Mouse (Mus musculus) lung, adult 18-20 months (tissue): ENCODE data around the gene Atg5.
"Not testable (repeated sequence)": the region's sequence is repeated elsewhere in the genome, so short reads cannot be mapped to it uniquely, and the experiment has no call there.

Experiments
- DNase-seq, 2 experiments: peaks; one replicate each; pipeline ENCODE4 v3.0.0; 2022; ENCODE audit warnings: mixed read lengths in 2 of 2

Atg5 gene

GRCm38 (mm10) chr10:44316280-44317270 is 48.4 kb downstream of the Atg5 start:
- DNase-seq, result peak in 1 of 2 experiments; percentile 16

GRCm38 (mm10) chr10:44322166-44322565 is 54.0 kb downstream of the Atg5 start:
- no peak for DNase-seq

GRCm38 (mm10) chr10:44323070-44323775 is 55.1 kb downstream of the Atg5 start:
- DNase-seq, result no peak

GRCm38 (mm10) chr10:44323836-44324235 is 55.7 kb downstream of the Atg5 start:
- DNase-seq, result no peak

- DNase-seq, result peak; percentile 27 to 39
Observed at GRCm38 (mm10) chr10:44325551-44326500, 57.7 kb downstream of the Atg5 start.

GRCm38 (mm10) chr10:44327057-44327456 is 58.9 kb downstream of the Atg5 start:
- no peak for DNase-seq

GRCm38 (mm10) chr10:44328347-44328746 is 60.2 kb downstream of the Atg5 start:
- peak in 1 of 2 experiments; percentile 17 for DNase-seq

GRCm38 (mm10) chr10:44330717-44331116 is 62.6 kb downstream of the Atg5 start:
- no peak for DNase-seq

- DNase-seq, result no peak
Observed at GRCm38 (mm10) chr10:44331469-44331868, 63.3 kb downstream of the Atg5 start.

- not testable (repeated sequence) for DNase-seq
Observed at GRCm38 (mm10) chr10:44332656-44333055, 64.5 kb downstream of the Atg5 start.

GRCm38 (mm10) chr10:44336641-44337382 is 68.7 kb downstream of the Atg5 start:
- not testable (repeated sequence) for DNase-seq

- DNase-seq, result no peak
Observed at GRCm38 (mm10) chr10:44338571-44338970, 70.4 kb downstream of the Atg5 start.

GRCm38 (mm10) chr10:44339326-44339725 is 71.2 kb downstream of the Atg5 start:
- DNase-seq, result no peak

- DNase-seq, result no peak
Observed at GRCm38 (mm10) chr10:44340928-44341327, 72.8 kb downstream of the Atg5 start.

- no peak for DNase-seq
Observed at GRCm38 (mm10) chr10:44341826-44342521, 73.8 kb downstream of the Atg5 start.

GRCm38 (mm10) chr10:44343351-44343750 is 75.2 kb downstream of the Atg5 start:
- DNase-seq, result no peak

- no peak for DNase-seq
Observed at GRCm38 (mm10) chr10:44347549-44348172, 79.5 kb downstream of the Atg5 start.

- DNase-seq, result no peak
Observed at GRCm38 (mm10) chr10:44348474-44349415, 80.6 kb downstream of the Atg5 start.

- no peak for DNase-seq
Observed at GRCm38 (mm10) chr10:44353467-44353866, 85.3 kb downstream of the Atg5 start.
